Mouse (Mus musculus) lung, adult 2 months (tissue): Measurements from ENCODE around the gene Gm14548.

Experiments used
- CTCF ChIP-seq: fragments of 200-500 bp; IDR thresholded peaks from 2 replicates; pipeline ENCODE4 v1.5.1; 2011; ENCODE audit warnings: mild to moderate bottlenecking, low read length, control low read depth; ENCODE audit not compliant: insufficient read depth
- POLR2A ChIP-seq: fragments of 200-500 bp; IDR thresholded peaks from 2 replicates; pipeline ENCODE4 v1.6.1; 2011; ENCODE audit warnings: low read depth, mild to moderate bottlenecking, control low read depth, low read length, borderline replicate concordance; ENCODE audit errors: extremely low read depth

GRCm38 (mm10) chr7:3940915-3941314, 43.0 kb upstream of the Gm14548 start:
- TF ChIP-seq CTCF, result no peak
- TF ChIP-seq POLR2A, result no peak
